Mouse (Mus musculus) cerebellum, adult 2 months (tissue): ENCODE measurements around the gene Cdc42se2.

Experiments
- CTCF ChIP-seq: fragments of 200-500 bp; IDR thresholded peaks from 2 replicates; pipeline ENCODE4 v1.5.1; 2011; ENCODE audit warnings: low read depth, mild to moderate bottlenecking, control low read depth, low read length, moderate library complexity, borderline replicate concordance; ENCODE audit not compliant: insufficient read depth
- POLR2A ChIP-seq: fragments of 200-500 bp; IDR thresholded peaks from 2 replicates; pipeline ENCODE4 v1.6.1; 2011; ENCODE audit warnings: low read length, control low read depth, borderline replicate concordance; ENCODE audit not compliant: insufficient read depth

DNA sequence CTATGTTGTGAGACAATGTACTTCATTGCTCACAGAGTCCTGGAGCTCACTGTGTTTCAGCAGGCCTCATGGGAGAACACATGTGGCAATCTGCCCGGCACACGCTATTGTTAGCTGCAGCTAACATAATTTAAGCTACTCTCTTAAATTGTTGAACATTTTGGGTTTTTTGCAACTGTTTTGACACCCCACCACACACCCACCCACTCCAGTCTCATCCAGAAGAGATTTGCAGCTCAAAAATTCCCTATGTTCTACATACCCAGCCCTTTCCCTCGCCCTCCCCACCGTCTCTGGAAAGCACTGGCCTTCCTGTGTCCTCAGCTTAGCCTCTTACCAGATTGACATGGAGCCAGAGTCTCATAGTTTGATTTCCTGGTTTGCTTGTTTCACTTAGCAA lies 17.7 kb upstream of the Cdc42se2 start:
- TF ChIP-seq CTCF (no peak), POLR2A (no peak)
